Mouse (Mus musculus) ES-E14 (cell line): Measurements from ENCODE around the gene Nasp. TPM values are rescaled to one million over a fixed set of nuclear protein-coding genes. Genes with fewer than 3 reads are reported as not detected.
A peak's percentile ranks its signal among the peaks of the same experiment; 100 is the strongest.

Experiments used
- DNase-seq: peaks from one replicate; pipeline ENCODE4 v3.0.0-alpha.2; 2013; ENCODE audit warnings: low read depth, low spot score
- H3K27ac ChIP-seq: 2 replicates; pipeline ENCODE4 v1.5.1; 2012; ENCODE audit warnings: low read depth, mild to moderate bottlenecking, low read length, moderate library complexity, mixed read lengths; ENCODE audit not compliant: poor library complexity, insufficient read depth, severe bottlenecking
- H3K36me3 ChIP-seq: 2 replicates; pipeline ENCODE4 v1.6.1; 2012; ENCODE audit warnings: mild to moderate bottlenecking, low read length, moderate library complexity, mixed read lengths; ENCODE audit not compliant: control insufficient read depth, poor library complexity, insufficient read depth, severe bottlenecking
- H3K4me1 ChIP-seq, 2 experiments: fragments of 150-350 bp in 1 of 2; sonication (generic) in 1 of 2; 2 replicates each; pipeline ENCODE4 v1.6.1; 2012; ENCODE audit warnings: low read length in 2 of 2, mild to moderate bottlenecking in 1 of 2, mixed read lengths in 1 of 2; ENCODE audit not compliant: control insufficient read depth in 2 of 2, insufficient read depth in 2 of 2, poor library complexity in 1 of 2
- H3K4me3 ChIP-seq, 2 experiments: fragments of 150-350 bp in 1 of 2; sonication (generic) in 1 of 2; 2 replicates each; pipeline ENCODE4 v1.5.1; 2012; ENCODE audit warnings: low read length in 2 of 2, low read depth in 1 of 2, mild to moderate bottlenecking in 1 of 2, mixed read lengths in 1 of 2; ENCODE audit not compliant: insufficient read depth in 1 of 2, poor library complexity in 1 of 2, severe bottlenecking in 1 of 2
- H3K9ac ChIP-seq: 2 replicates; pipeline ENCODE4 v1.6.1; 2012; ENCODE audit warnings: low read depth, mild to moderate bottlenecking, low read length, mixed read lengths; ENCODE audit not compliant: poor library complexity, insufficient read depth, severe bottlenecking
- H3K9me3 ChIP-seq: fragments of 150-350 bp; sonication (generic); 2 replicates; pipeline ENCODE4 v1.6.1; 2012; ENCODE audit warnings: low read depth, mild to moderate bottlenecking, low read length; ENCODE audit not compliant: control insufficient read depth, insufficient read depth
- CHD2 ChIP-seq: IDR thresholded peaks from 2 replicates; pipeline ENCODE4 v1.6.1; 2014; ENCODE audit warnings: mild to moderate bottlenecking, low read depth, low read length, inconsistent platforms
- HCFC1 ChIP-seq: IDR thresholded peaks from 2 replicates; pipeline ENCODE4 v1.6.1; 2012; ENCODE audit warnings: low read length, inconsistent platforms, borderline replicate concordance; ENCODE audit not compliant: insufficient read depth
- MAFK ChIP-seq: IDR thresholded peaks from 2 replicates; pipeline ENCODE4 v1.6.1; 2014; ENCODE audit warnings: mild to moderate bottlenecking, low read depth, low read length, inconsistent platforms; ENCODE audit not compliant: insufficient read depth
- ZC3H11A ChIP-seq: IDR thresholded peaks from 2 replicates; pipeline ENCODE4 v1.6.1; 2012; ENCODE audit warnings: low read depth, mild to moderate bottlenecking, inconsistent platforms, low read length, borderline replicate concordance
- ZNF384 ChIP-seq: IDR thresholded peaks from 2 replicates; pipeline ENCODE4 v1.6.1; 2012; ENCODE audit warnings: low read depth, low read length, inconsistent platforms
- in situ Hi-C, 2 experiments: fragments of 600-800 bp; cut with MboI; formaldehyde crosslinking; loops; one replicate each; pipeline ENCODE4 v1.15.1; 2025; ENCODE audit warnings: low sequenced_read_pairs in 2 of 2, inconsistent platforms in 1 of 2; ENCODE audit not compliant: unreplicated experiment in 2 of 2
- total RNA-seq: library from RNA; depleted of rRNA; stranded (reverse); fragments of 300-350 nt; gene quantifications from 2 replicates; pipeline ENCODE4 v1.2.3, GENCODE M21; 2012

Gene Nasp
- total RNA-seq, 1 experiment, result 342 TPM

DNA sequence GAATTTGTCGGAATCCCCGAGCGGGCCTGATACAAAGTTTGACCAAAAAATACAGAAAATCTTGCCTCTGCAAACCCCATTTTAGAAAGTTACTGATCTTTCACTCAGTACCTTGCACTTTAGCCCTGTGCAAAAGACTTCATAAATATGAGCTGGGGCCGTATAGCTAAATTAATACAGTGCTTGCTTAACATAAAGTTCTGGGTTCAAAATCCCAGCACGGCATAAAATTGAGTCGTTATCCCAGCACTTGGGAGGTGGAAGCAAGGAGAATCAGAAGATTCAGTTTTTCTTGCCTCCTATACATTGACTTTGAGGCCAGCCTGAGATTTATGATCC is 24.0 kb upstream of the Nasp start:
- Histone ChIP-seq H3K9ac (peak overlapping the region; percentile 43; the same call in 1 of the 2 replicates), H3K27ac (no peak overlapping the region), H3K36me3 (no peaks in the 10 kb centered on the region), H3K9me3 (no peaks in the 10 kb centered on the region), H3K4me3 (peak overlapping the region; percentile 89 to 100), H3K4me1 (peaks cover 8 to 10% of the 10 kb centered on the region in 2 experiments)
- in situ Hi-C loops, result no loop called here
- no peak for TF ChIP-seq MAFK
- TF ChIP-seq ZC3H11A, result no peak
- no peak for TF ChIP-seq ZNF384
- no peak for TF ChIP-seq HCFC1
- no peak for TF ChIP-seq CHD2
- no peak for DNase-seq

DNA sequence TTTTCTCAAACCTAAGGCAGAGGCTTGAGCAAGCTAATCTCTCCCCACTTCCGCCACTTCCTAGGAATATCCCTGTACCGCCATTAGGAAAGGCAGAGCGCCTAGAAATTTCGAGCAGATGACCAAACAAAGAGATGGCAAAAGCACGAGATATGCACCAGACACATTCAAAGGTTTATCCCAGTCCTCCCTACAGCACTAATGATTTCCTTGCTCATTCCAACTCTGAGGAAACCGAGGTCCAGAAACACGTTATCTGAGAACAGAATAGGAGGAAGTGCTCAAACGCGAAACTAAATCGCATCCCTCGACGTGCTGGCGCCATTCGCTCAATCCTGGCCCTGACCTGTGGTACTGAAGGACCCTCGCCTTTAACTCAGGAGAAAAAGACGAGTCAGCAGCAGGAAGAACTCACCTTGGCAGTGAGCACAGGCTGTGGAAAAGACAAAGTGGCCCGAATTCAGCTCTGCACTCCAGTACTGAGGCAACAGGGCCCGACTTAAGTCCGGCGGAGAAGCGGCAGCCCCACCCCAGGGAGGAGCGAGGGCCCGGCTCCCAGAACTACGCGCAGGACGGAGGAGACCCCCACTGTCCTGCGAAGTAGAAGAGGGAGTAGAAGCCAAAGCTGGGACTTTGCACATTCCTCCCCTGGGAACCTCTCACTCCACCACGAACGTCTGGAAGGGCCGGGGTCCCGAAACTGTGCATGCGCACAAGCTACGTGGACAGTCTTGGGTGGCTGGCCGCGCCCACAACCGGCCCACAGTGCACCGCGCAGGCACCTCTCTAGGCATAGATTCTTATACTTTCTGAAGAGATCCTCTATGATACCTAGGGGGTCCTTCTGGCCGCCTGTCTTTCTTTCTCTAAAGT is 23.4 kb upstream of the Nasp start, which contains the start of gene Akr1a1:
TSS of gene Akr1a1 (minus strand) at position 757 of the 873 bp plus-strand sequence.
- peak within 1 kb of the TSS; percentile 83 for H3K9ac ChIP-seq
- H3K27ac ChIP-seq, result peak within 1 kb of the TSS; percentile 59
- H3K9me3 ChIP-seq, result no peaks in the 10 kb centered on the region
- peak; percentile 80 for DNase-seq
- H3K4me1 ChIP-seq, result peaks cover 8% of the 10 kb centered on the region in 2 experiments
- in situ Hi-C loops, result no loop called here
- H3K4me3 ChIP-seq, result peak within 1 kb of the TSS; percentile 89 to 100
- H3K36me3 ChIP-seq, result no peaks in the 10 kb centered on the region
- TF ChIP-seq ZNF384, result no peak
- peak; percentile 60; the same call in 1 of the 2 replicates for TF ChIP-seq HCFC1

DNA sequence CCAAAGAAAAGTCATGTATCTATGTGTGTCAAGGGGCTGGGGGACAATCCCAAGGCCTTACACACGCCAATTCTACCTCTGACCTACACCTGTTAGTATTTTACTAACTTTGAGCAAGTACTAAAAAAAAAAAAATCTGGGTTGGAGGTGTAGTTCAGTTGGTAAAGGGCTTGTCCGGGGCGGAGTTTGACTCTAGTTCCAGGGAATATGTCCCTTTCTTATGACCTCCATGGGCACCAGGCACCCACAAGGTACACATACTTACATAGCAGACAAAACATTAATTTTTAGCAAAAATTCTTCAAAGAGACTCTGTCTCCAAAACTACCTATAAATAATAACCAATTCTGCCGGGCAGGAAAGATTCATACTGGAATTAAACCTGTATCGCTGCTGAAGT is 22.6 kb upstream of the Nasp start:
- Histone ChIP-seq H3K4me1 (peaks cover 3% of the 10 kb centered on the region in 2 experiments), H3K9me3 (no peaks in the 10 kb centered on the region), H3K9ac (peak overlapping the region; percentile 83), H3K36me3 (peaks cover 4% of the 10 kb centered on the region), H3K4me3 (peak overlapping the region; percentile 89 to 100), H3K27ac (no peak overlapping the region)
- no peak for DNase-seq
- no peak for TF ChIP-seq MAFK
- TF ChIP-seq CHD2, result no peak
- TF ChIP-seq ZNF384, result no peak
- no peak for TF ChIP-seq ZC3H11A
- TF ChIP-seq HCFC1, result no peak
- in situ Hi-C loops, result no loop called here

- Histone ChIP-seq H3K4me1 (no peaks in the 10 kb centered on the region; a peak in 2 of 4 replicates), H3K9ac (peak overlapping the region; percentile 36; the same call in 1 of the 2 replicates), H3K4me3 (peak overlapping the region in 1 of 2 experiments; percentile 89; a peak in 3 of 4 replicates), H3K27ac (no peak overlapping the region), H3K36me3 (peaks cover 5% of the 10 kb centered on the region), H3K9me3 (no peaks in the 10 kb centered on the region)
- DNase-seq, result no peak
- in situ Hi-C loops, result no loop called here
- TF ChIP-seq ZNF384, result no peak
- TF ChIP-seq MAFK, result peak; percentile 34; the same call in 1 of the 2 replicates
Observed at GRCm38 (mm10) chr4:116649411-116649810, 21.7 kb upstream of the Nasp start.

- Histone ChIP-seq H3K36me3 (peaks cover 15% of the 10 kb centered on the region), H3K4me1 (no peaks in the 10 kb centered on the region; a peak in 3 of 4 replicates), H3K9ac (no peak overlapping the region; the same call in 1 of the 2 replicates), H3K27ac (no peak overlapping the region), H3K4me3 (no peak overlapping the region), H3K9me3 (no peaks in the 10 kb centered on the region)
- TF ChIP-seq MAFK (no peak), HCFC1 (no peak), CHD2 (no peak), ZNF384 (no peak), ZC3H11A (no peak)
- in situ Hi-C loops, result no loop called here
- DNase-seq, result no peak
Observed at GRCm38 (mm10) chr4:116645624-116646023, 17.9 kb upstream of the Nasp start.
